Mouse (Mus musculus): ENCODE results near the gene Gimap1. TPM values are rescaled to one million over a fixed set of nuclear protein-coding genes. Genes with fewer than 3 reads are reported as not detected.

Gene Gimap1
- polyA plus RNA-seq, 1 experiment from 2014 or later: 4.5 TPM

GRCm38 (mm10) chr6:48702146-48702545 lies 36.7 kb upstream of the Gimap1 start:
- DNase-seq (ENCODE audit: low spot score) (no peak), ATAC-seq (no peak)
- Histone ChIP-seq H3K36me3 (ENCODE audit: control insufficient read depth, insufficient read depth, low read length) (no peaks in the 10 kb centered on the region), H3K9me3 (replicated peaks; ENCODE audit: control insufficient read depth, low read length) (no peaks in the 10 kb centered on the region), H3K9ac (ENCODE audit: low read length) (no peak overlapping the region), H3K27me3 (replicated peaks; ENCODE audit: control insufficient read depth, insufficient read depth, low read length) (no peaks in the 10 kb centered on the region), H3K4me1 (ENCODE audit: control insufficient read depth, insufficient read depth, low read length) (no peaks in the 10 kb centered on the region), H3K4me2 (ENCODE audit: low read length) (no peak overlapping the region), H3K4me3 (ENCODE audit: low read depth, low read length) (no peak overlapping the region), H3K27ac (ENCODE audit: low read depth, low read length) (no peak overlapping the region)
- WGBS: 90% methylated on average over 7 of the region's 7 CpGs

DNA sequence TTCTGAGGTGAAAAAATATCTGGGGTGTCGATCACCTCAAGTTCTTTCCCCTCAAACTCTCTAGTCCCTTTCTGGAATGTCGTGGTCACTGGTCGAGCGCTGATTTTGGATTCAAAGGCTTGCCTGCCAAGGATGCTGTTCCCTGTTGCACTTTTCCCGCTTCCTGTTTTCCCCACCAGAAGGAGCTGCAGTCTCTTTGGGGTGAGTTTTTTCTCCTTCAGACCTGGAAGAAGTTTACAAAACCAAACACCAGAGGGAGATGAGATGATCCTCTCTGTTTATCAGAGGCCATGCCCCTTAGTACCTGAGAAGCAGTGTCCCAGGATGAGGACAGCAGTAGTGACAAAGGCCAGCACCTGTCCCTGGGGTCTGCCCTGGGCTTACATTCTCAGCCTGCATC lies 36.3 kb upstream of the Gimap1 start:
- Histone ChIP-seq H3K9me3 (replicated peaks; ENCODE audit: control insufficient read depth, low read length) (no peaks in the 10 kb centered on the region), H3K4me1 (ENCODE audit: control insufficient read depth, insufficient read depth, low read length) (no peaks in the 10 kb centered on the region), H3K27me3 (replicated peaks; ENCODE audit: control insufficient read depth, insufficient read depth, low read length) (no peaks in the 10 kb centered on the region), H3K27ac (ENCODE audit: low read depth, low read length) (no peak overlapping the region), H3K36me3 (ENCODE audit: control insufficient read depth, insufficient read depth, low read length) (no peaks in the 10 kb centered on the region), H3K4me3 (ENCODE audit: low read depth, low read length) (no peak overlapping the region), H3K4me2 (ENCODE audit: low read length) (no peak overlapping the region), H3K9ac (ENCODE audit: low read length) (no peak overlapping the region)
- no peak for DNase-seq (ENCODE audit: low spot score)
- WGBS: 76% methylated on average over 5 of the region's 5 CpGs
- no peak for ATAC-seq

- H3K9ac ChIP-seq (ENCODE audit: low read length): no peak overlapping the region
- no peaks in the 10 kb centered on the region for H3K4me1 ChIP-seq (ENCODE audit: control insufficient read depth, insufficient read depth, low read length)
- no peak overlapping the region for H3K27ac ChIP-seq (ENCODE audit: low read depth, low read length)
- H3K27me3 ChIP-seq (replicated peaks; ENCODE audit: control insufficient read depth, insufficient read depth, low read length): no peaks in the 10 kb centered on the region
- H3K9me3 ChIP-seq (replicated peaks; ENCODE audit: control insufficient read depth, low read length): no peaks in the 10 kb centered on the region
- H3K36me3 ChIP-seq (ENCODE audit: control insufficient read depth, insufficient read depth, low read length): no peaks in the 10 kb centered on the region
- H3K4me2 ChIP-seq (ENCODE audit: low read length): no peak overlapping the region
- ATAC-seq: no peak
- no peak overlapping the region for H3K4me3 ChIP-seq (ENCODE audit: low read depth, low read length)
- no peak for DNase-seq (ENCODE audit: low spot score)
These were observed 34.7 kb upstream of the Gimap1 start for GRCm38 (mm10) chr6:48704146-48704545.

DNA sequence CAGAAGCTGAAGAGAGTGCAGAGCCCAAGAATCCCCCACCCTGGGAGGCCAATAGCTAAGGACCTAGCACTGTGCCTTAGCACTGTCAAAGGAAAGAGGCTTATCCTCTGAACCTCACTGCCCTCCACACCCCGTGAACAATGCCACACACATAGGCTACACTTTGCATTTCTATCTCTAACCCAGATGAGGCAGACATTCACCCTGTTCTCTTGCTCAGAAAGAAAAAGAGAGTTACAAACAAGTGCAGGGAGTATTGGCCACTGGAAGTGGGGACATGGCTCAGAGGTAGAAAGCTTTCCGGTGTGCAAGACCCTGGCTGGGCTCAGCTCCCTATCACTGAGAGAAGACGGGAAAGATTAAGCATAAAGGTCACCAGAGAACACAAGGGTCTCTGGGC lies 32.7 kb upstream of the Gimap1 start:
- H3K9ac ChIP-seq (ENCODE audit: low read length): no peak overlapping the region
- no peak overlapping the region for H3K4me2 ChIP-seq (ENCODE audit: low read length)
- no peaks in the 10 kb centered on the region for H3K27me3 ChIP-seq (replicated peaks; ENCODE audit: control insufficient read depth, insufficient read depth, low read length)
- no peaks in the 10 kb centered on the region for H3K36me3 ChIP-seq (ENCODE audit: control insufficient read depth, insufficient read depth, low read length)
- ATAC-seq: no peak
- no peak for DNase-seq (ENCODE audit: low spot score)
- no peaks in the 10 kb centered on the region for H3K9me3 ChIP-seq (replicated peaks; ENCODE audit: control insufficient read depth, low read length)
- no peak overlapping the region for H3K27ac ChIP-seq (ENCODE audit: low read depth, low read length)
- 53% methylated on average over 3 of the region's 3 CpGs for WGBS
- H3K4me1 ChIP-seq (ENCODE audit: control insufficient read depth, insufficient read depth, low read length): no peaks in the 10 kb centered on the region
- no peak overlapping the region for H3K4me3 ChIP-seq (ENCODE audit: low read depth, low read length)

DNA sequence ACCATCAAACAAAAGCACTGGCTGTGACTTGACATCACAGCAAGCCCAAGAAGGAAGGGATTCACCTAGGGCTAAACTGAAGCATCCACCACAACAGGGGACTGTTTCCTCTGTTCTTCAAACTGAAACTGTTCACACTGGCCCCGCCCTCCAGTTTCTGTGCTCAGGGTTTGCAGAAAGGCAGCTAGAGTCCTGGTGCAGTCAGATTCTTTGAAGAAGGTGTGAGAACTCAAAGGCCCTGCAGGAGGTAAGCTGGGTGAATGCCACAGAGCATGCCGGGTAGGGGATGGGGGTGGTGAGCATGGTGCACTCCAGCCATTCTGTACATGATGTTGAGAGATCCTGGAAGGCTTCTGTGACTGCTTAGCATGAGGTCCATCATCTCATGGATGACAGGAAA lies 20.4 kb upstream of the Gimap1 start, which contains the start of the genes Gm28053 and Gimap7:
Gm28053 (plus strand) TSS at position 153 of the 400 bp plus-strand sequence.
Gimap7 (plus strand) TSS at position 167 of the 400 bp plus-strand sequence.
- DNase-seq (ENCODE audit: low spot score) (no peak), ATAC-seq (no peak)
- no peak within 1 kb of the TSS for H3K4me2 ChIP-seq (ENCODE audit: low read length)
- H3K27me3 ChIP-seq (replicated peaks; ENCODE audit: control insufficient read depth, insufficient read depth, low read length): no peaks in the 10 kb centered on the region
- H3K4me3 ChIP-seq (ENCODE audit: low read depth, low read length): no peak within 1 kb of the TSS
- no peaks in the 10 kb centered on the region for H3K36me3 ChIP-seq (ENCODE audit: control insufficient read depth, insufficient read depth, low read length)
- WGBS: 54% methylated on average over 2 of the region's 2 CpGs
- no peak within 1 kb of the TSS for H3K9ac ChIP-seq (ENCODE audit: low read length)
- H3K9me3 ChIP-seq (replicated peaks; ENCODE audit: control insufficient read depth, low read length): no peaks in the 10 kb centered on the region
- no peak within 1 kb of the TSS for H3K27ac ChIP-seq (ENCODE audit: low read depth, low read length)
- no peaks in the 10 kb centered on the region for H3K4me1 ChIP-seq (ENCODE audit: control insufficient read depth, insufficient read depth, low read length)

DNA sequence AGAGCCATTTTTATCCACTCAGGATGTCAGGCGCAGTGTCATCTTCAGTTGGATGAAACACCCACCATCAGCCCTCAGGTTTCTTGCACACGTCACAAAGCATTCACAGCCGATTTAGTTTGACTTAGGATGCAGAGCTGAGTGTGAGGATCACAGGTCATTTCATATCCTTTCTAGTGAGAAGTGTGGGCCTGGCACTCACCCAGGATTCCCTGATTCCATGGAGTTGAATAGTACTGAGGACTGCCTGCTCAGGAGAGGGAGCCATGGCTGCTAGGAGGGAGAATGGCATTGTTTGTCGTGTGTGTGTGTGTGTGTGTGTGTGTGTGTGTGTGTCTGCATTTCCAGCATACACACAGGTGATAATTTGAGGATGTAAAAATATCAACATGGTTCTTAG lies 18.5 kb upstream of the Gimap1 start:
- H3K27ac ChIP-seq (ENCODE audit: low read depth, low read length): no peak overlapping the region
- DNase-seq (ENCODE audit: low spot score): no peak
- H3K4me2 ChIP-seq (ENCODE audit: low read length): no peak overlapping the region
- H3K4me1 ChIP-seq (ENCODE audit: control insufficient read depth, insufficient read depth, low read length): no peaks in the 10 kb centered on the region
- WGBS: 85% methylated on average over 4 of the region's 4 CpGs
- H3K36me3 ChIP-seq (ENCODE audit: control insufficient read depth, insufficient read depth, low read length): no peaks in the 10 kb centered on the region
- H3K9ac ChIP-seq (ENCODE audit: low read length): no peak overlapping the region
- no peak for ATAC-seq
- no peak overlapping the region for H3K4me3 ChIP-seq (ENCODE audit: low read depth, low read length)
- no peaks in the 10 kb centered on the region for H3K27me3 ChIP-seq (replicated peaks; ENCODE audit: control insufficient read depth, insufficient read depth, low read length)
- H3K9me3 ChIP-seq (replicated peaks; ENCODE audit: control insufficient read depth, low read length): no peaks in the 10 kb centered on the region

DNA sequence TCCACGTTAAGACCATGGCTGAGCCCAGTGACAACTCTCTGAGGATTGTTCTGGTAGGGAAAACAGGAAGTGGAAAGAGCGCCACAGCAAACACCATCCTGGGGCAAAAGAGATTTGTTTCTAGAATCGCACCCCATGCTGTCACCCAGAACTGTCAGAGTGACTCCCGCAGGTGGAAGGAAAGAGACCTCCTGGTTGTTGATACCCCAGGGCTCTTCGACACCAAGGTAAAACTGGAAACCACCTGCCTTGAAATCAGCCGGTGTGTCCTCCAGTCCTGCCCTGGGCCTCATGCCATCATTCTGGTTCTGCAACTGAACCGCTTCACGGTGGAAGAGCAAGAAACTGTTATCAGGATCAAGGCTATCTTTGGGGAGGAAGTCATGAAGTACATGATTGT lies 15.4 kb upstream of the Gimap1 start:
- no peak for DNase-seq (ENCODE audit: low spot score)
- no peaks in the 10 kb centered on the region for H3K9me3 ChIP-seq (replicated peaks; ENCODE audit: control insufficient read depth, low read length)
- 92% methylated on average over 8 of the region's 8 CpGs for WGBS

GRCm38 (mm10) chr6:48725476-48725875 lies 13.4 kb upstream of the Gimap1 start:
- H3K36me3 ChIP-seq (ENCODE audit: control insufficient read depth, insufficient read depth, low read length): no peaks in the 10 kb centered on the region
- H3K27ac ChIP-seq (ENCODE audit: low read depth, low read length): no peak overlapping the region
- WGBS: 0% methylated on average over 1 of the region's 1 CpGs
- no peak overlapping the region for H3K9ac ChIP-seq (ENCODE audit: low read length)
- ATAC-seq (no peak), DNase-seq (ENCODE audit: low spot score) (peak; percentile 50)
- no peak overlapping the region for H3K4me2 ChIP-seq (ENCODE audit: low read length)
- no peaks in the 10 kb centered on the region for H3K27me3 ChIP-seq (replicated peaks; ENCODE audit: control insufficient read depth, insufficient read depth, low read length)
- H3K9me3 ChIP-seq (replicated peaks; ENCODE audit: control insufficient read depth, low read length): no peaks in the 10 kb centered on the region
- no peaks in the 10 kb centered on the region for H3K4me1 ChIP-seq (ENCODE audit: control insufficient read depth, insufficient read depth, low read length)
- no peak overlapping the region for H3K4me3 ChIP-seq (ENCODE audit: low read depth, low read length)

More for the DNA sequence above, 15.4 kb upstream of the Gimap1 start:
- no peak overlapping the region for H3K4me2 ChIP-seq (ENCODE audit: low read length)
- H3K4me1 ChIP-seq (ENCODE audit: control insufficient read depth, insufficient read depth, low read length): no peaks in the 10 kb centered on the region
- H3K27ac ChIP-seq (ENCODE audit: low read depth, low read length): no peak overlapping the region
- no peaks in the 10 kb centered on the region for H3K36me3 ChIP-seq (ENCODE audit: control insufficient read depth, insufficient read depth, low read length)
- H3K27me3 ChIP-seq (replicated peaks; ENCODE audit: control insufficient read depth, insufficient read depth, low read length): no peaks in the 10 kb centered on the region
- H3K4me3 ChIP-seq (ENCODE audit: low read depth, low read length): no peak overlapping the region
- ATAC-seq: no peak
- no peak overlapping the region for H3K9ac ChIP-seq (ENCODE audit: low read length)

GRCm38 (mm10) chr6:48727761-48728160 lies 11.1 kb upstream of the Gimap1 start:
- Histone ChIP-seq H3K4me3 (ENCODE audit: low read depth, low read length) (no peak overlapping the region), H3K27me3 (replicated peaks; ENCODE audit: control insufficient read depth, insufficient read depth, low read length) (no peaks in the 10 kb centered on the region), H3K36me3 (ENCODE audit: control insufficient read depth, insufficient read depth, low read length) (no peaks in the 10 kb centered on the region), H3K27ac (ENCODE audit: low read depth, low read length) (no peak overlapping the region), H3K9me3 (replicated peaks; ENCODE audit: control insufficient read depth, low read length) (no peaks in the 10 kb centered on the region), H3K9ac (ENCODE audit: low read length) (no peak overlapping the region), H3K4me1 (ENCODE audit: control insufficient read depth, insufficient read depth, low read length) (no peaks in the 10 kb centered on the region), H3K4me2 (ENCODE audit: low read length) (no peak overlapping the region)
- DNase-seq (ENCODE audit: low spot score) (no peak), ATAC-seq (no peak)
- WGBS: 89% methylated on average over 5 of the region's 5 CpGs
